Mouse (Mus musculus) cortical plate, adult 2 months (tissue): ENCODE measurements around the gene Cachd1. TPM values are rescaled to one million over a fixed set of nuclear protein-coding genes. Genes with fewer than 3 reads are reported as not detected.

ENCODE experiments used
- H3K27ac ChIP-seq: fragments of 200-500 bp; 2 replicates; pipeline ENCODE4 v1.5.1; 2012; ENCODE audit warnings: low read length, control low read depth, inconsistent platforms; ENCODE audit not compliant: insufficient read depth
- H3K4me1 ChIP-seq: fragments of 200-500 bp; 2 replicates; pipeline ENCODE4 v1.6.1; 2011; ENCODE audit warnings: low read length; ENCODE audit not compliant: control insufficient read depth, insufficient read depth
- H3K4me3 ChIP-seq: fragments of 200-500 bp; 2 replicates; pipeline ENCODE4 v1.5.1; 2011; ENCODE audit warnings: mild to moderate bottlenecking, low read length, control low read depth; ENCODE audit not compliant: insufficient read depth
- CTCF ChIP-seq: fragments of 200-500 bp; IDR thresholded peaks from 2 replicates; pipeline ENCODE4 v1.5.1; 2011; ENCODE audit warnings: mild to moderate bottlenecking, control low read depth, low read length; ENCODE audit not compliant: insufficient read depth; ENCODE audit errors: extremely low read depth
- POLR2A ChIP-seq: fragments of 200-500 bp; IDR thresholded peaks from 2 replicates; pipeline ENCODE4 v1.6.1; 2011; ENCODE audit warnings: mild to moderate bottlenecking, low read length, control low read depth; ENCODE audit not compliant: insufficient read depth; ENCODE audit errors: extremely low read depth
- polyA plus RNA-seq: library from polyadenylated mRNA; depleted of rRNA; stranded (reverse); fragments of >200 nt; gene quantifications from 2 replicates; pipeline ENCODE4 v1.2.3, GENCODE M21; 2012

Gene Cachd1
- polyA plus RNA-seq, 1 experiment, result 16.1 TPM

GRCm38 (mm10) chr4:100782891-100783290 is 6.4 kb downstream of the Cachd1 start:
- TF ChIP-seq CTCF (no peak), POLR2A (no peak)
- Histone ChIP-seq H3K4me3 (no peak overlapping the region), H3K27ac (no peak overlapping the region), H3K4me1 (no peaks in the 10 kb centered on the region; the same call in 1 of the 2 replicates)

GRCm38 (mm10) chr4:100787201-100787600 is 10.7 kb downstream of the Cachd1 start:
- Histone ChIP-seq H3K4me3 (no peak overlapping the region), H3K27ac (no peak overlapping the region)
- TF ChIP-seq CTCF, result no peak
- TF ChIP-seq POLR2A, result no peak

GRCm38 (mm10) chr4:100790176-100790575 is 13.7 kb downstream of the Cachd1 start:
- TF ChIP-seq CTCF (no peak), POLR2A (no peak)
- no peaks in the 10 kb centered on the region for H3K4me1 ChIP-seq
- no peak overlapping the region for H3K27ac ChIP-seq
- H3K4me3 ChIP-seq, result no peak overlapping the region

More at GRCm38 (mm10) chr4:100787201-100787600, 10.7 kb downstream of the Cachd1 start:
- no peaks in the 10 kb centered on the region; the same call in 1 of the 2 replicates for H3K4me1 ChIP-seq

- H3K4me3 ChIP-seq, result no peak overlapping the region
- no peak overlapping the region for H3K27ac ChIP-seq
- no peaks in the 10 kb centered on the region for H3K4me1 ChIP-seq
- no peak for TF ChIP-seq POLR2A
- no peak for TF ChIP-seq CTCF
These were observed 16.7 kb downstream of the Cachd1 start for GRCm38 (mm10) chr4:100793147-100793546.

GRCm38 (mm10) chr4:100795523-100795922 is 19.0 kb downstream of the Cachd1 start:
- Histone ChIP-seq H3K4me1 (no peaks in the 10 kb centered on the region), H3K27ac (no peak overlapping the region), H3K4me3 (no peak overlapping the region)
- TF ChIP-seq POLR2A (no peak), CTCF (no peak)

- Histone ChIP-seq H3K27ac (no peak overlapping the region), H3K4me1 (no peaks in the 10 kb centered on the region), H3K4me3 (no peak overlapping the region)
- TF ChIP-seq CTCF, result no peak
- TF ChIP-seq POLR2A, result no peak
These were observed 24.4 kb downstream of the Cachd1 start for GRCm38 (mm10) chr4:100800730-100801442.

- Histone ChIP-seq H3K4me1 (no peaks in the 10 kb centered on the region), H3K27ac (no peak overlapping the region), H3K4me3 (no peak overlapping the region)
- TF ChIP-seq POLR2A (no peak), CTCF (no peak)
These were observed 24.9 kb downstream of the Cachd1 start for GRCm38 (mm10) chr4:100801443-100801786.

GRCm38 (mm10) chr4:100811057-100811695 is 34.7 kb downstream of the Cachd1 start:
- Histone ChIP-seq H3K27ac (no peak overlapping the region; the same call in 1 of the 2 replicates), H3K4me3 (no peak overlapping the region), H3K4me1 (no peaks in the 10 kb centered on the region)
- TF ChIP-seq CTCF (no peak), POLR2A (no peak)

- Histone ChIP-seq H3K27ac (no peak overlapping the region), H3K4me1 (no peaks in the 10 kb centered on the region), H3K4me3 (no peak overlapping the region)
- no peak for TF ChIP-seq POLR2A
- TF ChIP-seq CTCF, result no peak
These were observed 35.5 kb downstream of the Cachd1 start for GRCm38 (mm10) chr4:100811802-100812510.
